Comparison of ENCODE assay signal across 15 mouse cellular contexts in genomic region chr10:88046098-88046771, GRCm38 (mm10). TPM values are rescaled to one million over a fixed set of nuclear protein-coding genes. Genes with fewer than 3 reads are reported as not detected.
DNase-seq lines count a peak whose midpoint lies in the region; ATAC-seq lines count a peak whose summit lies in the region.
"Had no signal": no experiment of that assay in that cellular context is flagged by ENCODE, and none has a peak within 500 bp of the region (broad histone marks: within the 10 kb centered on the region; RNA-seq: fewer than 3 reads in every experiment).

No protein-coding gene starts in this region.

- 20% methylated on average over 11 of the region's 11 CpGs for WGBS in embryonic facial prominence, embryonic 14.5 days
- WGBS in limb, embryonic 13.5 days: 14% methylated on average over 11 of the region's 11 CpGs
- 56% methylated on average over 11 of the region's 11 CpGs for WGBS in intestine, embryonic 15.5 days

- ATAC-seq in embryonic facial prominence, embryonic 14.5 days (ENCODE audit: low read depth): peak; percentile 89
- peak; percentile 96 for ATAC-seq in limb, embryonic 13.5 days (ENCODE audit: low FRiP score, low read depth)
- no peak for ATAC-seq in megakaryocyte progenitor cell, adult 5-6 weeks (replicated peaks; ENCODE audit: poor library complexity)
- ATAC-seq in intestine, embryonic 15.5 days: no peak
- ATAC-seq: intestine, postnatal 0 days had no signal

- H3K9me3 ChIP-seq in embryonic facial prominence, embryonic 14.5 days (ENCODE audit: control insufficient read depth, low read length): no peaks in the 10 kb centered on the region
- H3K9me3 ChIP-seq in limb, embryonic 13.5 days: no peaks in the 10 kb centered on the region
- no peaks in the 10 kb centered on the region for H3K9me3 ChIP-seq in intestine, embryonic 15.5 days
- H3K9me3 ChIP-seq: heart, embryonic 12.5 days; lung, embryonic 15.5 days; midbrain, embryonic 12.5 days had no signal

- peak overlapping the region; percentile 86 for H3K27ac ChIP-seq in embryonic facial prominence, embryonic 14.5 days (replicated peaks; ENCODE audit: low read depth, low read length)
- peak overlapping the region; percentile 79 for H3K27ac ChIP-seq in limb, embryonic 13.5 days
- H3K27ac ChIP-seq in intestine, embryonic 15.5 days: no peak overlapping the region
- H3K27ac ChIP-seq: lung, embryonic 15.5 days; midbrain, embryonic 12.5 days had no signal

- H3K9ac ChIP-seq in embryonic facial prominence, embryonic 14.5 days (ENCODE audit: low read depth, low read length): no peak overlapping the region
- no peak overlapping the region for H3K9ac ChIP-seq in limb, embryonic 13.5 days
- no peak overlapping the region for H3K9ac ChIP-seq in intestine, embryonic 15.5 days
- H3K9ac ChIP-seq: heart, embryonic 12.5 days; lung, embryonic 15.5 days; midbrain, embryonic 12.5 days had no signal

- no peak overlapping the region for H3K4me2 ChIP-seq in embryonic facial prominence, embryonic 14.5 days (ENCODE audit: low read depth, low read length)
- no peak overlapping the region; the same call in 1 of the 2 replicates for H3K4me2 ChIP-seq in limb, embryonic 13.5 days (replicated peaks)
- H3K4me2 ChIP-seq in intestine, embryonic 15.5 days (replicated peaks): no peak overlapping the region
- H3K4me2 ChIP-seq: heart, embryonic 12.5 days; lung, embryonic 15.5 days; midbrain, embryonic 12.5 days had no signal

- H3K4me1 ChIP-seq in embryonic facial prominence, embryonic 14.5 days (ENCODE audit: control insufficient read depth, insufficient read depth, low read length): peaks cover 18% of the 10 kb centered on the region
- H3K4me1 ChIP-seq in limb, embryonic 13.5 days: peaks cover 31% of the 10 kb centered on the region
- H3K4me1 ChIP-seq in intestine, embryonic 15.5 days (replicated peaks): no peaks in the 10 kb centered on the region
- H3K4me1 ChIP-seq: heart, embryonic 12.5 days; lung, embryonic 15.5 days; midbrain, embryonic 12.5 days had no signal

- no peaks in the 10 kb centered on the region for H3K36me3 ChIP-seq in embryonic facial prominence, embryonic 14.5 days (ENCODE audit: control insufficient read depth, insufficient read depth, low read length)
- H3K36me3 ChIP-seq in limb, embryonic 13.5 days: no peaks in the 10 kb centered on the region
- H3K36me3 ChIP-seq in intestine, embryonic 15.5 days: no peaks in the 10 kb centered on the region
- H3K36me3 ChIP-seq: heart, embryonic 12.5 days; lung, embryonic 15.5 days; midbrain, embryonic 12.5 days had no signal

- no peak overlapping the region for H3K4me3 ChIP-seq in embryonic facial prominence, embryonic 14.5 days (ENCODE audit: low read depth, low read length)
- no peak overlapping the region for H3K4me3 ChIP-seq in limb, embryonic 13.5 days
- H3K4me3 ChIP-seq in intestine, embryonic 15.5 days (replicated peaks): no peak overlapping the region
- H3K4me3 ChIP-seq: heart, embryonic 12.5 days; lung, embryonic 15.5 days; midbrain, embryonic 12.5 days had no signal

- no peaks in the 10 kb centered on the region for H3K27me3 ChIP-seq in embryonic facial prominence, embryonic 14.5 days (replicated peaks; ENCODE audit: control insufficient read depth, insufficient read depth, low read length)
- no peaks in the 10 kb centered on the region for H3K27me3 ChIP-seq in limb, embryonic 13.5 days
- no peaks in the 10 kb centered on the region for H3K27me3 ChIP-seq in intestine, embryonic 15.5 days (replicated peaks)
- H3K27me3 ChIP-seq: heart, embryonic 12.5 days; lung, embryonic 15.5 days; midbrain, embryonic 12.5 days had no signal

- DNase-seq in kidney, postnatal 4 days: peak; percentile 7 to 15
- no peak for DNase-seq in kidney, adult 8-10 months
- peak; percentile 87 for DNase-seq in embryo, embryonic 10.5 days (ENCODE audit: low spot score)
- peak; percentile 93 for DNase-seq in embryonic facial prominence, embryonic 14.5 days (ENCODE audit: low spot score)
- no peak for DNase-seq in lung, postnatal 25 days (ENCODE audit: low spot score)
- DNase-seq: adrenal gland, postnatal 36 days; cerebellum, adult 11 months had no signal

RNA-seq across cellular contexts. Expression of gene Pmch, which starts 44.6 kb away (rescaled TPM):
- 0.75 and 1.2 TPM in 2 replicates for polyA plus RNA-seq in embryonic facial prominence, embryonic 14.5 days (2014; fragmentation: Nextera tagmentation; extraction: Ambion mirVana)
- 0.47 and 0.79 TPM in 2 replicates for polyA plus RNA-seq in limb, embryonic 13.5 days (2015; fragmentation: Nextera tagmentation; extraction: Ambion mirVana)
- not detected in 2 replicates for total RNA-seq in megakaryocyte progenitor cell, adult 5-6 weeks (2015)
- 0.84 TPM in 1 of 2 replicates, not detected in the other for total RNA-seq in megakaryocyte progenitor cell, adult 5-6 weeks (2017)
- polyA plus RNA-seq in intestine, embryonic 15.5 days (2015; fragmentation: Nextera tagmentation; extraction: Ambion mirVana): 0.20 TPM in 1 of 2 replicates, not detected in the other
- total RNA-seq: adrenal gland, postnatal 36 days had no signal
- polyA plus RNA-seq: intestine, postnatal 0 days; testis, adult 2 months had no signal

Comparison
In these comparisons a context has a peak if more than half of its experiments do, and no peak if none do; other contexts are left out.
1. DNase-seq: peak in kidney, postnatal 4 days (2 of 2), embryo, embryonic 10.5 days (single experiment) and embryonic facial prominence, embryonic 14.5 days (single experiment); none in kidney, adult 8-10 months (0 of 2) and lung, postnatal 25 days (single experiment).
2. ATAC-seq: peak in embryonic facial prominence, embryonic 14.5 days (single experiment) and limb, embryonic 13.5 days (single experiment); none in megakaryocyte progenitor cell, adult 5-6 weeks (single experiment) and intestine, embryonic 15.5 days (single experiment).